Mouse (Mus musculus) intestine, postnatal 0 days (tissue): Measurements from ENCODE around the gene Kat6b. TPM values are rescaled to one million over a fixed set of nuclear protein-coding genes. Genes with fewer than 3 reads are reported as not detected.

Experiments
- ATAC-seq: fragments of 200-750 bp; cut with Nextera tagmentation; 2 replicates; pipeline ENCODE4 v1.8.0; 2017; ENCODE audit warnings: mild to moderate bottlenecking, moderate TSS enrichment, moderate library complexity
- H3K27ac ChIP-seq: fragments of 300-500 bp; sonication (generic); 2 replicates; pipeline ENCODE4 v1.5.1; 2014; ENCODE audit warnings: mild to moderate bottlenecking, low read depth, low read length, moderate library complexity
- H3K27me3 ChIP-seq: fragments of 300-500 bp; sonication (generic); replicated peaks from 2 replicates; pipeline ENCODE4 v1.6.1; 2014; ENCODE audit warnings: low read length, mixed read lengths; ENCODE audit not compliant: control insufficient read depth, insufficient read depth
- H3K36me3 ChIP-seq: fragments of 300-500 bp; sonication (generic); 2 replicates; pipeline ENCODE4 v1.6.1; 2014; ENCODE audit warnings: mild to moderate bottlenecking, moderate library complexity; ENCODE audit not compliant: control insufficient read depth, insufficient read depth
- H3K4me1 ChIP-seq: fragments of 300-500 bp; sonication (generic); replicated peaks from 2 replicates; pipeline ENCODE4 v1.6.1; 2014; ENCODE audit warnings: antibody characterized with exemption, low read length, mixed read lengths; ENCODE audit not compliant: control insufficient read depth, insufficient read depth
- H3K4me2 ChIP-seq: fragments of 300-500 bp; sonication (generic); replicated peaks from 2 replicates; pipeline ENCODE4 v1.6.1; 2014; ENCODE audit warnings: low read depth, mild to moderate bottlenecking, moderate library complexity
- H3K4me3 ChIP-seq: fragments of 300-500 bp; sonication (generic); 2 replicates; pipeline ENCODE4 v1.5.1; 2014; ENCODE audit warnings: low read depth, low read length
- H3K9ac ChIP-seq: fragments of 300-500 bp; sonication (generic); 2 replicates; pipeline ENCODE4 v1.6.1; 2014; ENCODE audit warnings: mild to moderate bottlenecking, low read depth, low read length
- H3K9me3 ChIP-seq: fragments of 300-500 bp; sonication (generic); 2 replicates; pipeline ENCODE4 v1.6.1; 2016; ENCODE audit warnings: mixed run types; ENCODE audit not compliant: control insufficient read depth
- CTCF ChIP-seq: sonication (generic); IDR thresholded peaks from 2 replicates; pipeline ENCODE4 v1.5.1; 2016; ENCODE audit warnings: low read depth, mild to moderate bottlenecking, control low read depth, antibody characterized with exemption, moderate library complexity
- WGBS: fragments of 180-500 bp; shearing (Covaris S2); extraction: QIAGEN DNeasy Blood & Tissue Kit; methylation state at CpG from one replicate; pipeline ENCODE4 v1.1.7; 2014; 5-methylcytosine and 5-hydroxymethylcytosine counted together
- polyA plus RNA-seq: library from polyadenylated mRNA; unstranded; fragments of >200 nt; fragmentation: Nextera tagmentation; extraction: Ambion mirVana; gene quantifications from 2 replicates; pipeline ENCODE4 v1.2.1, GENCODE M21; 2015

Gene Kat6b
- polyA plus RNA-seq, 1 experiment from 2014 or later, result 4.8 TPM

DNA sequence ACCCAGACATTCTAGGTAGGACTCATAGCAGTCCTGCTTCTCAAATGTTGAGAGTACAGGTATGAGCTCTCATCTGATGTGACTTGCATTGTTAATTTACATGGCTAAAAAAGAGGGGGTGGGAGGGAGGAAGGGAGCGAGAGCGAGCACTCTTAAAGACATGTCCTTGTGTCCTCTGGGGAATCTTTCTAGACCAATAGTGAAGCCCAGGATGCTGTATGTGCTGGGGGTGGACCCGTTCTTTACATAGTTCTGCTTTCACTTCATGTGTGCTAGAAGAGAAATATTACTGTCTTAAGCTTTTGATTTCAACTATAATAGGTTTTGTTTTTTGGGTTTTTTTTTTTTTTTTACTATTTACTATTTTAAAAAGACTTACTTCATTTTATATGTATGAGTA, 101.1 kb downstream of the Kat6b start:
- no peaks in the 10 kb centered on the region for H3K27me3 ChIP-seq
- no peak overlapping the region for H3K4me3 ChIP-seq
- 91% methylated on average over 3 of the region's 3 CpGs for WGBS
- H3K9ac ChIP-seq, result no peak overlapping the region
- no peak for TF ChIP-seq CTCF
- no peak overlapping the region for H3K4me2 ChIP-seq
- no peaks in the 10 kb centered on the region for H3K36me3 ChIP-seq
- ATAC-seq, result no peak
- no peaks in the 10 kb centered on the region for H3K9me3 ChIP-seq
- peaks cover 11% of the 10 kb centered on the region; the same call in 1 of the 2 replicates for H3K4me1 ChIP-seq
- H3K27ac ChIP-seq, result no peak overlapping the region

DNA sequence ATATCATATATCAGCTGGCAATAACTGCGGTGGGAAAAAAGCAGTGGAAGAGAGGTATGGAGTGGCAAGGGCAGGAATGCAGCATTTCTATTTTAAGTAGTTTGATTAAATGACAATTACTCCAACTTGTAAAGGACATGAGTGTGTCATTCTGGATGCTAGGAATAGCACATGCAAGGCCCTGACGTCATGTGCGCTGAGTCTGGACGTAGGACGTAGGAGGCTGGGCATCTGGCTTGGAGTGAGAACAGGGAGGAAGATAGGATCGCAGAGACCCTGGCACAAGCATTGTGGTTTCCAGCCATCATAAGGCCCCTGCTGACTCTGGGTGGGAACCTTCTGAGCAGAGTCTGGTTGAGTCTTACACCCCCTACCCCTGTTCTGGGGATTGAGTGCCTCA, 101.8 kb downstream of the Kat6b start:
- Histone ChIP-seq H3K27me3 (no peaks in the 10 kb centered on the region), H3K4me3 (no peak overlapping the region), H3K4me1 (peaks cover 11% of the 10 kb centered on the region; the same call in 1 of the 2 replicates), H3K4me2 (no peak overlapping the region), H3K9me3 (no peaks in the 10 kb centered on the region), H3K9ac (no peak overlapping the region), H3K36me3 (no peaks in the 10 kb centered on the region), H3K27ac (no peak overlapping the region)
- TF ChIP-seq CTCF, result no peak
- WGBS, result 89% methylated on average over 6 of the region's 6 CpGs
- no peak for ATAC-seq

DNA sequence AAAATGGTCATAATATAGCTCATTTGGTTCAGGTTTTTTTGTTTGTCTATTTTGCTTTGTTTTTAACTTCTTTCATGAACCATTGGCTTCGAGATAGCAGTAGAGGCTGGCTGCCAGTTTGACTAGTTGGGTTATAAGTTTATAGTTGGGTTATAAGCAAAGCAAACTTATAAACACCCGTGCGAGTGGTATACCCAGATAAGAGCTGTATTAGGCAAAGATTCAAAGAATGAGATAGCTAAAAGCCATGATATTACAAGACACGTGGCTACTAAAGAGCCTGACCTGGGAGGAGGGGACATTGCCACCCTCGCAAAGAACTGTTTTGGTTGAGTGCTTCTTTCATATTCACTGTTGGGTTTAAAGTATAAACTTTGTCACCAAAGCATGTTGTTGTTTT, 102.6 kb downstream of the Kat6b start:
- no peak overlapping the region for H3K4me3 ChIP-seq
- H3K9me3 ChIP-seq, result no peaks in the 10 kb centered on the region
- H3K4me2 ChIP-seq, result no peak overlapping the region
- ATAC-seq, result no peak
- no peaks in the 10 kb centered on the region for H3K27me3 ChIP-seq
- TF ChIP-seq CTCF, result no peak
- H3K4me1 ChIP-seq, result peaks cover 11% of the 10 kb centered on the region; the same call in 1 of the 2 replicates
- no peak overlapping the region for H3K27ac ChIP-seq
- H3K36me3 ChIP-seq, result no peaks in the 10 kb centered on the region
- no peak overlapping the region for H3K9ac ChIP-seq
- WGBS, result 59% methylated on average over 5 of the region's 5 CpGs

DNA sequence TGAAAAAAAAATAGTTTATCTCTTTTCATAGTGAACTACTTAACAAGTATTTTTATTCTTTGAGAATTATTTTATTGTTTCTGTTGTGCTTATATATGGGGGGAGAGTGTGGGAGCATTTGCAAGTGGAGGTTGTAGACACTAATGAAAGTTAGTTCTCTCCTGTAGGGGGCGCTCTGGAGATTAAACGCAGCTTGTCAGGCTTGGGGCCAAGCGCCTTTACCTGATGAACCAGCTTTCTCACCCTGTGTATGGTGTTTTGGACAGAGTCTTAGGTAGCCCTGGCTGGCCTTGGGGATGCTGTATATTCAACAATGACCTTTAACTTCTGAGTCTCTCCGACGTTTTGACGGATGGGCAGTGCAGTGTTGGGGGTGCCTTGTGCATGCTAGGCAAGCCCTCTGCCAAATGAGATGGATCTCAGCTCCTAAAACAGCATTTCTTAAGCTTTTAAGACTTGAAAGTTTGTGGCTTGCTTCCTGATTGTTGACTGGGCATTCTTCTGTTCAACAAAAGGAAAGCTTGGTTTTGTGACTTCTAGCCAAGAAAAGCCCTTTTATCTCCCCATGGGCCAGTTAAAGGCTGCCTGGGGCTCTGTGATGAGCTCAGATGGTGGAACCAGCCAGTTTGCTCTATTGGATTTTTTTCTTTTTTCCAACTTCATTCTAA, 103.4 kb downstream of the Kat6b start:
- Histone ChIP-seq H3K27ac (no peak overlapping the region), H3K36me3 (no peaks in the 10 kb centered on the region), H3K9ac (no peak overlapping the region), H3K4me1 (peaks cover 12% of the 10 kb centered on the region; the same call in 1 of the 2 replicates), H3K27me3 (no peaks in the 10 kb centered on the region), H3K4me2 (no peak overlapping the region), H3K4me3 (no peak overlapping the region), H3K9me3 (no peaks in the 10 kb centered on the region)
- TF ChIP-seq CTCF, result peak; percentile 60
- WGBS, result 30% methylated on average over 6 of the region's 6 CpGs
- ATAC-seq, result no peak

DNA sequence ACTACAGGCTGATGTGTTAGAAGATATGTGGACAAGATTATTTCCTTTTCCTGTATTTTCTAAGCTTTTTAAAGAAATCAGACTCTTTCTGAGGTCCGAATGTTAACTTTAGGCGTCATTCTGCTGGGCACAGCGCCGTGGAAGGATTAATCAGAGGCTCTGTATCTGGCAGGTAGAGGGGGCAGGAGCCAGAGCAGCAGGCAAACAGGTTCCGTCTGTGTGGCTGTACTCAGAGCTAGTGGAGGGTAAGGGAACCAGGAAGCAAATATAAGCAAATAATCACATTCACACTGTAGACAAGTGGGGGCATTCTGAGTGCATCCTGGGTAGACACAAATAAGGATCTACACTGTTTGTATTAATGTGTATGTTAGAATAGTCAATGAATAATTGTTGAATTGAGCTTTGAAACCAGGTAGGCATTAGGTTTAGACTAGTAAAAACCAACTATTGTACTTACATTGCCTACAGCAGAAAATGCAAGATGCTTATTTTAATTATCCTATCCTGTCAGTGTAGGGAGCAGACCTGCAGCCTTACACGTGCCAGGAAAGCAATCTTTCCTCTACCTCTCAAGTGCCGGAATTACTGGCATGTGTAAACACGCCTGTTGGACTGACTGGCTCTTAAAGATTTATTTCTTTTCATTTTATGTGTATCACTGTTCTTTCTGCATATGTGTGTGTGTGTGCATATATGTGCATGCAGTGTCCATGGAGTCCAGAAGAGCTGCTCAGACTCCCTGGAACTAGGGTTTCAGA, 104.4 kb downstream of the Kat6b start:
- Histone ChIP-seq H3K9ac (no peak overlapping the region), H3K27ac (no peak overlapping the region), H3K36me3 (no peaks in the 10 kb centered on the region), H3K4me1 (peaks cover 15% of the 10 kb centered on the region; the same call in 1 of the 2 replicates), H3K4me2 (no peak overlapping the region), H3K9me3 (no peaks in the 10 kb centered on the region), H3K27me3 (no peaks in the 10 kb centered on the region), H3K4me3 (no peak overlapping the region)
- WGBS, result 24% methylated on average over 8 of the region's 8 CpGs
- TF ChIP-seq CTCF, result peak; percentile 35
- 0 out of 2 replicates have a peak, but pooled peaks have one; percentile 49 for ATAC-seq

DNA sequence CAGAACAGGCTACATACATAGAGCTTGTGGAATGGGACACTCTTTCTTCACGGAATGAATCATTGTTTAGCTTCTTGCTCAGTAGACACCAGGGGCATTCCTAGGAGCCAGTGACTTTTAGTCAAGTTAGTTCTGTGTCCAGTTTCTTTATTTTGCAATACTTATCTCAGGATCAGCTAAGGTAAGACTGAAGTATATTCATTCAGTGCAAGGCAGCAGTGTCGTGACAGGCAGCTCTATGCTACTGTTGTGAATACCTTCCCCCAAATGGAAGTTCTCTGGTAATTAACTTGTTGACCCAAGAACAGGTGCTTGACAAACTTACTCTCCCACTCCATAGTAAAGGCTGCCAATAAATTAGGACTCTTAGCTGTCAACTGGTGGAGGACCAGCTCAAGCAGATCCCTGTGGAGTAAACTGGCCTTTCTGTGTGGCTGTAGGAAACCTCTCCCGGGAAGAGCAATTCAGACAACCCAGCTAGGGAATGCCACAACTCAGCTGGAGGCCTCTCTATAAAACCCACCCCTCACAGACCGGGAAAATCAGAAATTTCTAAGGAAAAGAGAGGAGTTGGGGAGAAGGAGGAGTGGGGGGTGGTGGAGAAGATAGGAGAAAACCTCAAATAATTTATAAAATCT, 105.4 kb downstream of the Kat6b start:
- Histone ChIP-seq H3K4me3 (no peak overlapping the region), H3K4me2 (no peak overlapping the region), H3K27ac (no peak overlapping the region), H3K9ac (no peak overlapping the region), H3K9me3 (no peaks in the 10 kb centered on the region), H3K27me3 (no peaks in the 10 kb centered on the region), H3K36me3 (no peaks in the 10 kb centered on the region), H3K4me1 (peaks cover 15% of the 10 kb centered on the region; the same call in 1 of the 2 replicates)
- TF ChIP-seq CTCF, result no peak
- 32% methylated on average over 4 of the region's 4 CpGs for WGBS
- no peak for ATAC-seq
